Mouse (Mus musculus): ENCODE data around the gene Cyp2j6. TPM values are rescaled to one million over a fixed set of nuclear protein-coding genes. Genes with fewer than 3 reads are reported as not detected.
"Not testable (repeated sequence)": the region's sequence is repeated elsewhere in the genome, so short reads cannot be mapped to it uniquely, and the experiment has no call there.

Gene Cyp2j6
- not detected in 2 replicates for total RNA-seq (2017)

DNA sequence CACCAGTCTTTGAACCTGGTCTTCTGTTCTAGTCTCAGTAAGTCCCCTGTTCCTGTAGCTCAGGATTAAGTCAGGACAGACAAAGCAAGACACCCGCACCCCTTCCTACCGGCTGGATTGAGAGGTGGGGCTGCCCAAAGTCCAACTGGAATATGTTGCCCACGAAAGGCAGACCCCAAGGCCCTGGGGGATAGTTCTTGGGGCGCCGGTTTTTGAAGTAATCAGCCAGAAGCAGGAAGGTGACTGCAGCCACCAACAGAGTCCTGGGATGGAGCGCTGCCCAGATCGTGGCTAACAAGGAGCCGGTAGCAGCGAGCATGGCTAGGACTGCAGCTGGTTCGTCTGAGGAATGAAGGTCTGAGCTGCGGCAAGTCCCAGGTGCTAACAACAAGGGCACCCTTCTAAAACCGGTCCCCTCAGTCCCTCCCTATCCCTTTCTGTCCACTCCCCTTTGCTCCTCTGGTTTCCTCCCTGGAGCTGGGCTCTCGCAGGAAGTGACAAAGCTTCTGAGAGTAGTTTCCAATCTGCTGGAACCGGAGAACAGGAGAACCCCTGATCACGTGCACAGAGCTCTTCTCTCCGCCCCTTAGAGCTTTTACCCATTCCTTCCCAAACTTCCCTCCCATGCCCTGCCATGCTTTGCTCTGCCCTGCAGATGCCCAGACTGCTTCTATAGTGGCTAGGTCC is at the start of gene Cyp2j6:
Cyp2j6 (minus strand) TSS at position 529 of the 687 bp plus-strand sequence.
- no peak for ATAC-seq (ENCODE audit: extremely low read depth, insufficient number of reproducible peaks, low FRiP score, poor library complexity, severe bottlenecking)

DNA sequence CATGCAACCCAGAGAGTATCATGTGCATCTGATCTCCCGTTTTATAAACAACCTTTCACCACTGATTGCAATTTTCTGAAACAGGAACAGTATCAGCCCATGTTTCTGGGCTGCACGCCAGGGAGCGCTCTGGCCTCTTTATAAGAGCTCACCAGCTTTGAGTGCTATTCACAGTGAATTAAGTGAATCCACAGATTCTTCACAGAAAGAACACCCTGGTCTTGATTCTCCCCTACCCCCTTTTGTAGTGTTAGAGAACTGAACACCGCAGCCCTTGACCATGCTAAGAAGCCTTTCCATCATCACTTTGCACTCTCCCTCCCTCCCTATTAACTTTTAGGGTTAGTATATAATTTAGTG is 38.3 kb upstream of the Cyp2j6 start:
- no peak for ATAC-seq (ENCODE audit: extremely low read depth, insufficient number of reproducible peaks, low FRiP score, poor library complexity, severe bottlenecking)

DNA sequence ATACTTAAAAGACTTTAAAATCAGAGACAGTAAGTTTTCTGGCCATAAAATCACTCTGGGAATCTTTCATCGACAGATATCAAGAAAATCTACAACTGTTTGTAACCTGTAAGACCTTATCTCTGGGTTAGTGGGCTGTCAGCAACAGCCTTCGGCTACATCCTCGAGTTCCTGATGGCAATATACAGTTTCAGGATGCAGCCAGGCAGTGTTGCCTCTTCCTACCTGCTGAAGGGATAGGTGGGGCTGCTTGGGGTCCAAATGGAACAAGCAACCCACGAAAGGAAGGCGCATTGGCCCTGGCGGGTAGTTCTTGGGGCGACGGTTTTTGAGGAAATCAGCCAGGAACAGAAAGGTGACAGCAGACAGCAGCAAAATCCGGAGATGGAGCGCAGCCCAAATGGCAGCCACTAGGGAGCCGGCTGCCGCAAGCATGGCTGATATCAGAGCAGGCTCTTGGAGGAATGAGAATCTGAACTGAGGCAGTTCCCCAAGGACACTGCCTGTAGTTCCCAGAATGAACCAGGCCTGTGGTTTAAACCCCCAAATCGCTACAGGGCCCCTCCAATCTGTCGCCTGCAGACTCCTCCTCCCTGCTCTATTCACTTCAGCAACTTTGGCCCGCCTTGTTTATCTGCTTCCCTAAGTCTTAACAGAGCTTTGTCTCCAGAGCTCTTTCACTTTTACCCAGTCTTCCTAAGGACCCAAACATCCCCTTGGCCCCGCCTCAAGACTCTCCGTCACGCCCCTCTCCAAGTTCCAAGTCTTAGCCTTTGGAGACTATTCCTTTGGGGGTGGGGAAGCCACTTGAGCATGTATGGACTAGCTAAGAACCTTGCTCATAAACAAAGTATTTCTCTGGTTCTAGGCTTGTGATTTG is 37.7 kb upstream of the Cyp2j6 start, which contains the start of gene Cyp2j9:
Cyp2j9 (minus strand) TSS at position 668 of the 880 bp plus-strand sequence.
- no peak for ATAC-seq (ENCODE audit: extremely low read depth, insufficient number of reproducible peaks, low FRiP score, poor library complexity, severe bottlenecking)

DNA sequence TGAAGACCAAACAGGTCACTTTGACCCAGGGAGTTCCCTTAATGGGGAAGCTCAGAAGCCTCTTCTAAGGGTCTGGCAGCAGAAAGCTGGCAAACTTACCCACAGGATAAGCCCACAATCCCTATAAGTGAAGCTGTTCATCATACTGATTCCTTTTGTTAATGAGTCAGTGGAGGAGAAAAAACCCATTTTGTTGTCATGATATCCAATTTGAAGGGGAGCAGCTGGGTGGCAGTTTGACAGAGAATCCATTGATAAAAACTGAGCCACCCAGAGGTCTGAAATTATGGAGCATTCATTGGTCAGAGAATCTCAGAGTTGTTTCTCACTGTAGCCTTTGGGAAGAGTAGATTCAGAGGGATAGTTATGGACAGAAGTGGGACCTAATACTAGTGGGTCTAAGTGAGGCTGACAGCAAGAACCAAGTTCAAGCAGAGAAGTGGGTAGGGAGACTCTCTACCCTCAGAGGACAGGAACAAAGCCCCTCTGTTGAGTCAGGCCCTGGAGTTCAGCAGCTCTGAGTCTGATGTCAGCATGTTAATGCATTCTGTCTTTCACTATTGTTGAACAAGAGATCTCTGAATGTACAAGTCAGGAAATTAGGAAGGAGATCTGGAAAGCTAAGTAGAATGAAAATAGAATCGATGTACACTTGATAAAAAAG is 28.1 kb upstream of the Cyp2j6 start:
- ATAC-seq (ENCODE audit: extremely low read depth, insufficient number of reproducible peaks, low FRiP score, poor library complexity, severe bottlenecking): no peak

DNA sequence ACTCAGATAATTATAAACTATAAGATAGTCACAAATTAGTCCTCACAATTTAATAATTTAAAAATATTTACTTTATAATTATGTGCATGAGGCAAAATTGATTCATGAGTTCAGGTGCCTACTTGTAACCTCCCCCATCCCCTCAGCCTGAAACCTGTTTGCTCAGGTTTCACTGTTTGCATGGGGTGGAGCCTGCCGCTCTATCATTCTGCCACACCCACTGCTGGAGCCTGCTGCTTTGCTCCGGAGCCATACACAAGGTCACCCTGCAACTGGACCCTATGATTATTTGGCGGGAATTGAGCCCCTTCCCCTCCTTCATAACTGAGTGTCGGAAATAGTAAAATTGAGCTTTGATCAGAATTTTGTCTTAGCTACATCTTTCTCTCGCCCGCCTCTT is 26.9 kb upstream of the Cyp2j6 start:
- ATAC-seq (ENCODE audit: extremely low read depth, insufficient number of reproducible peaks, low FRiP score, poor library complexity, severe bottlenecking): not testable (repeated sequence)

DNA sequence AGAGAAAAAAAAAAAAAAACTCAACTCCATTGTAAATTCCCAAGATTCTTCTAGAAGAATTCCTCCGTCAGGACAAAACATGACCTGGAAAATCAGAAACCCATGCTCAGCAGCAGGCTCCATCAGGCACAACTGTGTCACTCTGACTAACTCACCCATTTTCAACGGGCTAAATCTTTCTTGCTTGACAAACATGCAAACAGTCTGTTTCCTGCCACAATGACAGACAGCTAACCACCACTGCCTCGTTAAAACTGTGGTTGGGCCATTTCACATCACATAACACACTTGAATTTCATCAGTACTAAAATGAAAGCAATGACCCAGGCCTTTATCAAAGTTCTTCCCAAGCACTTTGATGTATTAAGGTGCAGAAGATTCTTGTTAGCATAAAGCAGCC is 16.0 kb upstream of the Cyp2j6 start:
- no peak for ATAC-seq (ENCODE audit: extremely low read depth, insufficient number of reproducible peaks, low FRiP score, poor library complexity, severe bottlenecking)

DNA sequence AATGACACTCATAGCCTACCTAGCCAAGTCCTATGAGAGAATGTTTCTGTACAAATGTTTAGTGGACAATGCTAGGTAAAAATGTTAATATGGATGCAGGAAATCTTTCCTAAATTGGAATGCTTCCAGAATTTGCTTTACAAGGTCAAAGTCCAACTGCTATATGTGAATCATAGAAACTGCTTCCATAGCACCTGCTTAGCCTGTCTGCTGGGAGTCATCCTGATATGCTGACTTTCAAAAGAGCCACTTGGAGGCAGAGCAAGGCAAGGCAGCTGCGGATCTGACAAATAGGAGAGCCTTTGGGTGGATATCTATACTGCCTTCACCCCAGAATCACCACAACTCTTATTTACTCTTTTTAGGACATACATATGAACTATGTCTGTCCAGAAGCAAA is 14.5 kb upstream of the Cyp2j6 start:
- ATAC-seq (ENCODE audit: extremely low read depth, insufficient number of reproducible peaks, low FRiP score, poor library complexity, severe bottlenecking): no peak

DNA sequence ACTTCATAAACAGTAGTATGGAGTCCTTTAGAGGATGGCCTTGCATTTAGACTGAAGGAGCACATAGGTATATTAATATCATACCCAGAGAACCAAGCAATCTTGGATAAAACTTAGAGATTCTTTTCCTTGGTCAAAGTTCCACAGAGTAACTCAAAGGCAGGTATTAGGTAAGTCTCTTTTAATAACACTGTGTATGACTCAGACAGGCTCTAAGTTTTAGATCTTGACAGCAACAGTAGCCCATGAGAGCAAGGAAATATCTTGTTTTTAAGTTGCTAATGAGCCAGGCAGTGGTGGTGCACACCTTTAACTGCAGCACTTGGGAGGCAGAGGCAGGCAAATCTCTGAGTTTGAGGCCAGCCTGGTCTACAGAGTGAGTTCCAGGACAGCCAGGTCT is 12.3 kb upstream of the Cyp2j6 start:
- ATAC-seq (ENCODE audit: extremely low read depth, insufficient number of reproducible peaks, low FRiP score, poor library complexity, severe bottlenecking): no peak

DNA sequence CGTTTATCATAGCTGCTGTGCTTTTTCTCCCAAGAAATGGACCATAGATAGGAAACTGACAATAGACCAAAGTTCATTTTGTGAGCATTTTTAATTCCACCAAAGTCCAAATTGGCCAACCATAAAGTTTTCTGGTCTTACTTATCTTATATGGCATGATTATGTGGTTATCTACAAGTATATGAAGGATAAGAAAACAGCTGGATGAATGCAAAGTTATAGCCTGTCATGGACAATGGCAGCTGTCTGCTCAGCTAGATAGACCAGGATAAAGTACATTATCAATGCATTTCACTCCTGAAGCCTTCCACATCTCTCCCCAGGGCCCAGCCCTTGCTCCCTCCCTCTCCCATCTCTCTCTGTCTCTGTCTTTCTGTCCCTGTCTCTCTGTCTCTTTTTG is 7.0 kb upstream of the Cyp2j6 start:
- ATAC-seq (ENCODE audit: extremely low read depth, insufficient number of reproducible peaks, low FRiP score, poor library complexity, severe bottlenecking): no peak

DNA sequence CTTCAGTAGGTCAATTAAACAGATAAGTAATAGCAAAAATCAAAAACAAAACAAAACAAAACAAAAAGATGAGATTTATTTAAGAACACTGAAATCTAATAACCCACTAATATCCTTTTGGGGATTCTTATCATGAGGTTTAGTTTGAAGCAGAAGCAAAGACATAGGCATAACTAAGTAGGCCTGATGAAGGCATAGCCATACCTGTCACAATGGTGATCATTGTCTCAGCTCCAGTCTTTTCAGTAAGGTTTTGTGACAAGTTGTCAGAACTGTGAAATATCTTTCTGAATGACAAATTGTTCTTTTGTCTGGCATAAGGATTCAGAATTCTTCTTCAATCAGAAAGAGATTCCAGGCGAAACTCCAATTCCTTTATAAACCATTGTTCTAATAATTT is 6.3 kb upstream of the Cyp2j6 start:
- ATAC-seq (ENCODE audit: extremely low read depth, insufficient number of reproducible peaks, low FRiP score, poor library complexity, severe bottlenecking): no peak

DNA sequence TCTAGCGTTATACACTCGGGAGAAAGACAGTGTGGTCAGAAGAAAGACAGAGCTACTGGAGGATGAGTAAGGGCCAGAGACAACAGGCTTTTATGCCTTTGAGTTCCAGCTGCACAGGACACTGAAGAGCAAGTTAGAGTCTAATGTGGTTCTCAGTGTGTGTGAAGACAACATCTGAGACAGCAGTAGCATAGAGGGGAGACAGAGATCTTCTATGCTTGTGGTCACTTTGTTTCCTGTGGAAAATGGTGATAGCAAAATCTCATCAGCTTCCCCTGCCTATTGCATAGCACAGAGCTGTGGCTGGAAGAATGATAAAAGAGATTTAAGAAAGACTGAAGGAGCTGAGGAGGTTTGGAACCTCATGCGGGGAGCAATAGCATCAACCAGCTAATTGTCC is 1.8 kb downstream of the Cyp2j6 start:
- ATAC-seq (ENCODE audit: extremely low read depth, insufficient number of reproducible peaks, low FRiP score, poor library complexity, severe bottlenecking): no peak

DNA sequence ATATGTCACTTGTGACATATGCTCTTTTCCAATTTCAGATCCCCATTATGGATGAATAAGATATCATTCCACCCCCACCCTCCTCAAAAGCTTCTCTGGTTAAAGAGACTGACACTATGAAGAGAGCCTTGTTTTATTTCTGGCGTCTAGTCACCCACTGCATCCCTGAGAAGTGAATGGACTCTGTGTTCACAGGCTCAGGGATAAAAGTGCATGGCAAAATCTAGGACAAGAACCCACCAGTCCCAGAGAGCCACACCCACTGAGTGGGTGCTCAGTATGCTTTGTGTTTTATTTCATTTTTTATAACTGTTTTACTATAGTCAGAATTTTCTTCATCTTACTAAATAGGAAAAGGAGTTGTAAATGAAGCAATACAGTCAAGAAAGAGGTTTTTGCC is 7.5 kb downstream of the Cyp2j6 start:
- no peak for ATAC-seq (ENCODE audit: extremely low read depth, insufficient number of reproducible peaks, low FRiP score, poor library complexity, severe bottlenecking)

DNA sequence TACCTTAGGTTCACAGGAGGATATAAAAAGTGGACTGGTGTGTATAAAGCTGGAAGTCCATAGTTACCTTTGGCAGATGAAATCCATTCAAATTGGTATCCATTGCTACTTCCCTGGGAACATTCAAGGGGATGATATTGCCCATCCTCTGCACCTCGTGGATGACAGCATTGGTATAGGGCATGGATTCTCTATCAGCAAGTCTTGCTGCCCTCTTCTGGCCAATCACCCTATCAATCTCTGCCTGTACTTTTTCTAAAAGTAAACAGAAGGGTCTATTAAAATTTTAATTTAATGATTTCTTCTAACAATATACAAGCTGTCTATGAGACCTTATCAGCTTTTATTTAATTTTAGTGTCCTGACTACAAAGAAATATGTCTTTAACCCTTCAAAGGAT is 27.7 kb downstream of the Cyp2j6 start:
- ATAC-seq (ENCODE audit: extremely low read depth, insufficient number of reproducible peaks, low FRiP score, poor library complexity, severe bottlenecking): no peak

DNA sequence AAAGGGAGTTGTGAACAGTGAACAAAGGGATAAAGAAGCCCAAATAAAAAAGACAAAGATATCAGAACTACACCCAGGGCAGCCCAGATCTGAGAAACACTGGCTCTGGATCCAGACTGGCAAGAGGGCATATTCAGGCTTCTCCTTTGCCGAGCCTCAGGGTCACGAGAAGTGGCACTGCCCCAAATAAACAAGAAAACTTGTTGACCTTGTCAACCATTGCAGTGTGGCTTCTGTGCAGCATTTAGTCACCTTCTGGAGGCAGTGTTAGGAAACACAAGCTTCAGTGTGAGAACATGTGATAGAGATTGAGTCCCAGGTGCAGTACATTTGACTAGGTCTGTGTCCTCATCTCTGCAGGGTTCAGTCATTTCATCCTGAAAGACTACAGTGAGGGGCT is 31.2 kb downstream of the Cyp2j6 start:
- no peak for ATAC-seq (ENCODE audit: extremely low read depth, insufficient number of reproducible peaks, low FRiP score, poor library complexity, severe bottlenecking)

DNA sequence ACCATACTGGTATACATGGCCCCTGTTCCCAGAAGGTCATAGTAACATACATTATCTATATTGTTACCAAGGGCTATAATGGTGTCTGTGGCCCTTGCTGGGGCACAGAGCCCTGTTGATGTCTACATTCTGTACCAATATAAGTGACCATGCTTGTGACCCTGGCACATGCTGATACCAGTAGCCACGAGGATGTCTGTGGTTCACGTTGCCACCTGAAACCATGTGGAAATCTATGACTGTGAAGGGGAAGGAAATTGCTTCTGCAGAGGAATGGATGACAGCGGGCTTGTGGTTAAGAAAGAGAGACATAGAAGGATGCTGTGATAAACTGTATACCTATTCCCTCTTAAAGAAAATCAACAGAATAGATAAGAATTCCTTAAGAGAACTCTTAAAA is 43.4 kb downstream of the Cyp2j6 start:
- no peak for ATAC-seq (ENCODE audit: extremely low read depth, insufficient number of reproducible peaks, low FRiP score, poor library complexity, severe bottlenecking)

DNA sequence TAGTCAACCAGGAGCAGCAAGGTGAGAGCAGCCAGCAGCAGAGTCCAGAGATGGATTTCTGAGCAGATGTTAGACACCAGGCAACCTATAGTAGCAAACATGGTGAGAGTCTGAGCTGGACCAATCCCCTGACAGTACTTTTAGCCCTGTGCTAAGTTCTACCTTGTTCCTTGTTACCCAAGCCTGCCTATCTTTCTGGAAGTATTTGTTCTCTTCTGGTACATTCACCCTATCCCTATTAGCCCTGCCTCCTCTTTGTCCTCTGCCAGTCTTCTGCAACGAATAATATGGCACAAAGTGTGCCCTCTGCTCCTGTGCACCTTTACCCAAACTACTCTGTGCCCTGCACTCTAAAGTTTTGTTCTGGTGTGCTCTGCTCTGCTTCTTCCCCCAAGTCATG is 46.2 kb downstream of the Cyp2j6 start, which contains the start of gene Cyp2j8:
Cyp2j8 (minus strand) TSS at position 101 of the 400 bp plus-strand sequence.
- ATAC-seq (ENCODE audit: extremely low read depth, insufficient number of reproducible peaks, low FRiP score, poor library complexity, severe bottlenecking): no peak

Data from neutrophil, adult 5-6 weeks (primary cell).